Mouse (Mus musculus) midbrain, embryonic 14.5 days (tissue): ENCODE measurements around the gene Gm21860. TPM values are rescaled to one million over a fixed set of nuclear protein-coding genes. Genes with fewer than 3 reads are reported as not detected.
"Not testable (repeated sequence)": the region's sequence is repeated elsewhere in the genome, so short reads cannot be mapped to it uniquely, and the experiment has no call there.

ENCODE experiments used
- ATAC-seq: fragments of 200-750 bp; cut with Nextera tagmentation; 2 replicates; pipeline ENCODE4 v1.8.0; 2017; ENCODE audit warnings: moderate number of reproducible peaks, moderate library complexity; ENCODE audit not compliant: low FRiP score, low TSS enrichment
- DNase-seq: peaks from one replicate; pipeline ENCODE4 v3.0.0-alpha.2; 2015
- H3K27ac ChIP-seq: fragments of 300-500 bp; sonication (generic); replicated peaks from 2 replicates; pipeline ENCODE4 v1.5.1; 2014; ENCODE audit warnings: mild to moderate bottlenecking, low read depth, low read length, moderate library complexity
- H3K27me3 ChIP-seq: fragments of 300-500 bp; sonication (generic); 2 replicates; pipeline ENCODE4 v1.6.1; 2014; ENCODE audit warnings: low read length, control low read depth, mixed read lengths; ENCODE audit not compliant: control insufficient read depth, insufficient read depth
- H3K36me3 ChIP-seq: fragments of 300-500 bp; sonication (generic); 2 replicates; pipeline ENCODE4 v1.6.1; 2014; ENCODE audit warnings: low read length, control low read depth; ENCODE audit not compliant: control insufficient read depth, insufficient read depth
- H3K4me1 ChIP-seq: fragments of 300-500 bp; sonication (generic); 2 replicates; pipeline ENCODE4 v1.6.1; 2014; ENCODE audit warnings: mild to moderate bottlenecking, antibody characterized with exemption, low read length, control low read depth; ENCODE audit not compliant: control insufficient read depth, insufficient read depth
- H3K4me2 ChIP-seq: fragments of 300-500 bp; sonication (generic); 2 replicates; pipeline ENCODE4 v1.6.1; 2014; ENCODE audit warnings: mild to moderate bottlenecking, low read length, moderate library complexity
- H3K4me3 ChIP-seq: fragments of 300-500 bp; sonication (generic); replicated peaks from 2 replicates; pipeline ENCODE4 v1.5.1; 2014; ENCODE audit warnings: low read depth, low read length
- H3K9ac ChIP-seq: fragments of 300-500 bp; sonication (generic); replicated peaks from 2 replicates; pipeline ENCODE4 v1.6.1; 2014; ENCODE audit warnings: mild to moderate bottlenecking, low read length, moderate library complexity
- H3K9me3 ChIP-seq: fragments of 300-500 bp; sonication (generic); 2 replicates; pipeline ENCODE4 v1.6.1; 2016; ENCODE audit warnings: low read length, control low read depth, mixed read lengths; ENCODE audit not compliant: control insufficient read depth
- WGBS: fragments of 180-500 bp; shearing (Covaris S2); extraction: QIAGEN DNeasy Blood & Tissue Kit; methylation state at CpG from one replicate; pipeline ENCODE4 v1.1.7; 2014; 5-methylcytosine and 5-hydroxymethylcytosine counted together
- polyA plus RNA-seq: library from polyadenylated mRNA; unstranded; fragments of >200 nt; fragmentation: Nextera tagmentation; extraction: Ambion mirVana; gene quantifications from 2 replicates; pipeline ENCODE4 v1.2.1, GENCODE M21; 2014

Gm21860 gene
- polyA plus RNA-seq, 1 experiment from 2014 or later = not detected

DNA sequence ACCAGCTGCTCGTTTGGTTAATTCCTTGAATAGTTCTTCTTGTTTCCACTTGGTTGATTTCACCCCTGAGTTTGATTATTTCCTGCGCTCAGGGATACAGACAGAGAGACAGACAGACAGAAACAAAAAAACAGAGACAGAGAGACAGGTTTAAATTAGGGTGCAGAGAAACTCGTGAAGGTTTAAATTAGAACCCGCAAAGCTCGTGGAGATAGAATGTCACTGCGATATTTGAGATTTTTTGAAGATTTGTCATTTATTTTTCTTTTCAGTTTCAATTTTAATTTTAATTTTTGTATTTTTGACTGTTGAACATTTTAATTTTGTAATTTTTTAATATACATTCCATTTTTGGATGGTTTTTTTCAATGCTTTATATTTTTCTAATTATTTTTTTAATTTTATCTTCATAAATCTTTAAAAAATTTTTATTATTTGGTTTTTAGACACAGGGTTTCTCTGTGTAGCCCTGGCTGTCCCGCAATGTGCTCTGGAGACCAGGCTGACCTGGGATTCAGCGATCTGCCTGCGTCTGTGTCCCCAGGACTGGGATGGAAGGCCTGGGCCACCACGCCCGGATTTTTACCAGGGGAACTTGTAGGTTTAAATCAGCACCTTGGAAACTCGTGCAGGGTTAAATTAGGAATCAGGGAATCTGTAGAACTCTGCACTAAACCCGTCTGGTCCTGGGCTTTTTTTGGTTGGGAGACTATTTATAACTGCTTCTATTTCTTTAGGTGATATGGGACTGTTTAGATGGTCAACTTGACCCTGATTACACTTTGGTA is 27.3 kb downstream of the Gm21860 start:
- not testable (repeated sequence) for H3K36me3 ChIP-seq, H3K9me3 ChIP-seq, H3K9ac ChIP-seq, H3K27me3 ChIP-seq, H3K4me2 ChIP-seq, H3K4me1 ChIP-seq, H3K4me3 ChIP-seq, ATAC-seq, H3K27ac ChIP-seq
- WGBS = 65% methylated on average over 9 of the region's 13 CpGs
- DNase-seq = peak; percentile 14

DNA sequence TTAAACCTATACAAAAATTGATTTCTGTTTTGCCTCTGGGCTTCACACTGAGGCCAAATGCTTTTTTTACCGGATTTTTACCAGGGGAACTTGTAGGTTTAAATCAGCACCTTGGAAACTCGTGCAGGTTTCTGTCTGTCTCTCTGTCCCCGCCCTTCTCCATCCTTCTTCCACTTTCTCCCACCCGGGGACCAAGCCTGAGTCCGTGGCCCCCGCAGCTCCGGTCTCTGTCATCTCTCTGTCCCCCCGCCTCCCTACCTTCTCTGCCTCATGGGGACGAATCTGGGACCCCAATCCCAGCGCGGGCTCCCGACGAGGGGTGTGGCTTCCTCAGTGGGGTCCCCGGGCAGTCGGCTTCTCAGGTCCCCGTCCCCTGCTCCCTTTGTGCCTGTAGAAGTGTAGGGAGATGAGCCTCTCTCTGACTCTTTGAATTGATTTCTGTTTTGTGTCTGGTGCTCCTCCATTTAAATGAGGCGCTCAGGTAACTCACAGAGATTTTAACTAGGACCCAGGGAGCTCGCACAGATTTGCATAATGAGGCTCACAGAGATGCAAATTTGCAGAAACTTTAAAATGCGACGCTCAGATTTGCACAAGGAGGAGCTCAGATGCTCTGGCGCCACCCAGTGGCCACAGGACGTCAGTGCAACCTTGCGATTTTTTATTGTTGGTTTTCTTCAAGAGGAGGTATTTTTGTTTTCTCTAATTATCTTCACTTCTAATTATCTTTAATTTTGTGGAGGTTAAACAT is 28.7 kb downstream of the Gm21860 start:
- H3K9me3 ChIP-seq, H3K27me3 ChIP-seq, H3K27ac ChIP-seq, H3K4me2 ChIP-seq, H3K36me3 ChIP-seq, H3K9ac ChIP-seq, H3K4me3 ChIP-seq, H3K4me1 ChIP-seq, ATAC-seq: not testable (repeated sequence)
- WGBS = 52% methylated on average over 7 of the region's 23 CpGs
- peak; percentile 67 for DNase-seq

DNA sequence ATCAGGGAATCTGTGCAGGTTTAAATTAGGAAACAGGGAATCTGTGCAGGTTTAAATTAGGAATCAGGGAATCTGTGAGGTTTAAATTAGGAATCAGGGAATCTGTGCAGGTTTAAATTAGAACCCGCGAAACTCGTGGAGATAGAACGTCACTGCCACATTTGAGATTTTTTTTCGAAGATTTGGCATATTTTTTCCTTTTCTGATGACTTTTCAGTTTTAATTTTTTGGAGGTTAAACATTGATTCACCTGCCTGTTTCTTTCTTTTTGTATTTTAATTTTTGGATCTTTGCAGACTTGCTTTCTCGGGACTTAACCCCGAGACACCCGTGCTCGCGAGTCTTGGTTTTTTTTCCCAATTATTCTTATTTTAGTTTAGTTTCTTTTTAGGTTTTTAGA is 29.5 kb downstream of the Gm21860 start:
- not testable (repeated sequence) for DNase-seq, H3K4me1 ChIP-seq, H3K9ac ChIP-seq, H3K36me3 ChIP-seq, H3K4me2 ChIP-seq, H3K4me3 ChIP-seq, H3K27ac ChIP-seq, ATAC-seq, H3K9me3 ChIP-seq, H3K27me3 ChIP-seq
- 89% methylated on average over 8 of the region's 10 CpGs for WGBS

- H3K4me2 ChIP-seq, H3K9ac ChIP-seq, H3K4me1 ChIP-seq, H3K9me3 ChIP-seq, H3K36me3 ChIP-seq, H3K27me3 ChIP-seq, DNase-seq, H3K4me3 ChIP-seq, H3K27ac ChIP-seq: not testable (repeated sequence)
- peak; percentile 85 for ATAC-seq
- 40% methylated on average over 8 of the region's 8 CpGs for WGBS
Measured at GRCm38 (mm10) chrY:90724014-90724709, 30.5 kb downstream of the Gm21860 start.

GRCm38 (mm10) chrY:90723336-90723987 is 31.2 kb downstream of the Gm21860 start:
- not testable (repeated sequence) for H3K9me3 ChIP-seq, H3K4me2 ChIP-seq, H3K4me3 ChIP-seq, H3K27ac ChIP-seq, H3K27me3 ChIP-seq, H3K36me3 ChIP-seq, H3K4me1 ChIP-seq, H3K9ac ChIP-seq
- DNase-seq (peak; percentile 23), ATAC-seq (peak; percentile 88)
- 63% methylated on average over 8 of the region's 9 CpGs for WGBS

- not testable (repeated sequence) for H3K27ac ChIP-seq, DNase-seq, H3K4me1 ChIP-seq, H3K4me2 ChIP-seq, H3K36me3 ChIP-seq, ATAC-seq, H3K9ac ChIP-seq, H3K4me3 ChIP-seq, H3K27me3 ChIP-seq, H3K9me3 ChIP-seq
- no CpG with 5 or more reads among the region's 5 CpGs for WGBS
Measured at GRCm38 (mm10) chrY:90720505-90720904, 34.1 kb downstream of the Gm21860 start.

DNA sequence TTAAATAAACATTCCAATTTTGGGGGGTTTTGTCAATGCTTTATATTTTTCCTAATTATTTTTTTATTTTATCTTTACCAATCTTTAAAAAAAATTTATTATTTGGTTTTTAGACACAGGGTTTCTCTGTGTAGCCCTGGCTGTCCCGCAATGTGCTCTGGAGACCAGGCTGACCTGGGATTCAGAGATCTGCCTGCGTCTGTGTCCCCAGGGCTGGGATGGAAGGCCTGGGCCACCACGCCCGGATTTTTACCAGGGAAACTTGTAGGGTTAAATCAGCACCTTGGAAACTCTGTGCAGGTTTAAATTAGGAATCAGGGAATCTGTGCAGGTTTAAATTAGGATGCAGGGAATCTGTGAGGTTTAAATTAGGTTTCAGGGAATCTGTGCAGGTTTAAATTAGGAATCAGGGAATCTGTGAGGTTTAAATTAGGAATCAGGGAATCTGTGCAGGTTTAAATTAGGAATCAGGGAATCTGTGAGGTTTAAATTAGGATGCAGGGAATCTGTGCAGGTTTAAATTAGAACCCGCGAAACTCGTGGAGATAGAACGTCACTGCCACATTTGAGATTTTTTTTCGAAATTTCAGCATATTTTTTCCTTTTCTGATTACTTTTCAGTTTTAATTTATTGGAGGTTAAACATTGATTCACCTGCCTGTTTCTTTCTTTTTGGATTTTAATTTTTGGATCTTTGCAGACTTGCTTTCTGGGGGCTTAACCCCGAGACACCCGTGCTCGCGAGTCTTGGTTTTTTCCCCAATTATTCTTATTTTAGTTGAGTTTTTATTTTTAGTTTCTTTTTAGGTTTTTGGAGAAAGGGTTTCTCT is 35.0 kb downstream of the Gm21860 start:
- H3K36me3 ChIP-seq, DNase-seq, H3K4me1 ChIP-seq, H3K27ac ChIP-seq, H3K4me3 ChIP-seq, H3K4me2 ChIP-seq, H3K9ac ChIP-seq, H3K9me3 ChIP-seq, H3K27me3 ChIP-seq, ATAC-seq: not testable (repeated sequence)
- 71% methylated on average over 10 of the region's 13 CpGs for whole genome bisulfite sequencing
